Mouse (Mus musculus): ENCODE measurements at regions not wholly inside any gene's neighbourhood (a gene's known extent, or its start where the extent isn't known, plus 50 kb on each side); places are given as distances from the start of the nearest gene placed in this dataset.

DNA sequence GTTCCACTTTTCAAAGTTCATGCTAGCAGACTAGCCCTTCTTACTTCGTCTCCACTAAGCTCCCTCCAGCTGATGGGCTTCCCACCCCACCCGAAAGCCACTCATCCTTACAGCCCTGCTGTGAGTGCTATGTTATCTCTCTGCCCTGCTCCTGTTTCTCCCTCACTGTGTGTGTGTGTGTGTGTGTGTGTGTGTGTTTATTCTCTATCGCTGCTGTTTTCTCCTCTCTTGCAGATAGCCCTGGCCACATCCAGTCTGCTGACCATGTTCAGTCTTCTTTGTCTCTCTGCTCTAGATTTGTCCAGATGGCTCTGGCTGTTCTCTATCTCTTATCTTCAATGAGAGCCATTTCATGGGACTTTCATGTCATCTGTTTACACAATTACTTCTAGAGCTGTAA lies 145.9 kb downstream of the Cd55b start:
- no peak for TF ChIP-seq CTCF (IDR thresholded peaks at IDR 0.05; ENCODE audit: low read depth, low read length)
- no peak for TF ChIP-seq POLR2A (IDR thresholded peaks at IDR 0.05; ENCODE audit: extremely low read depth, insufficient read depth, low read length)

Data from liver, adult 2 months (tissue).